Mouse (Mus musculus) liver, postnatal 0 days (tissue): ENCODE measurements at regions not wholly inside any gene's neighbourhood (a gene's known extent, or its start where the extent isn't known, plus 50 kb on each side); places are given as distances from the start of the nearest gene placed in this dataset.

Source experiments
- ATAC-seq: fragments of 200-750 bp; cut with Nextera tagmentation; 2 replicates; pipeline ENCODE4 v1.8.0; 2017; ENCODE audit warnings: mild to moderate bottlenecking, moderate library complexity
- DNase-seq: peaks from one replicate; pipeline ENCODE4 v3.0.0-alpha.2; 2016
- H3K27ac ChIP-seq: fragments of 300-500 bp; sonication (generic); 2 replicates; pipeline ENCODE4 v1.5.1; 2014; ENCODE audit warnings: antibody characterized with exemption, moderate library complexity, mild to moderate bottlenecking, low read depth
- H3K27me3 ChIP-seq: fragments of 300-500 bp; sonication (generic); 2 replicates; pipeline ENCODE4 v1.6.1; 2014; ENCODE audit warnings: low read length, control low read depth, mixed read lengths; ENCODE audit not compliant: insufficient read depth
- H3K36me3 ChIP-seq: fragments of 300-500 bp; sonication (generic); replicated peaks from 2 replicates; pipeline ENCODE4 v1.6.1; 2014; ENCODE audit warnings: mild to moderate bottlenecking, control low read depth, low read length, moderate library complexity, mixed read lengths; ENCODE audit not compliant: insufficient read depth
- H3K4me1 ChIP-seq: fragments of 300-500 bp; sonication (generic); 2 replicates; pipeline ENCODE4 v1.6.1; 2014; ENCODE audit warnings: antibody characterized with exemption, mild to moderate bottlenecking, control low read depth; ENCODE audit not compliant: insufficient read depth
- H3K4me2 ChIP-seq: fragments of 300-500 bp; sonication (generic); 2 replicates; pipeline ENCODE4 v1.6.1; 2014; ENCODE audit warnings: low read depth, mild to moderate bottlenecking, low read length, moderate library complexity, mixed read lengths
- H3K4me3 ChIP-seq: fragments of 300-500 bp; sonication (generic); 2 replicates; pipeline ENCODE4 v1.5.1; 2014; ENCODE audit warnings: low read depth, low read length
- H3K9ac ChIP-seq: fragments of 300-500 bp; sonication (generic); replicated peaks from 2 replicates; pipeline ENCODE4 v1.6.1; 2014; ENCODE audit warnings: mild to moderate bottlenecking, moderate library complexity
- H3K9me3 ChIP-seq: fragments of 300-500 bp; sonication (generic); 2 replicates; pipeline ENCODE4 v1.6.1; 2016; ENCODE audit warnings: mild to moderate bottlenecking, control low read depth, low read length, mixed read lengths
- CTCF ChIP-seq: sonication (generic); IDR thresholded peaks from 2 replicates; pipeline ENCODE4 v1.5.1; 2016; ENCODE audit warnings: antibody characterized with exemption, low read depth
- EP300 ChIP-seq: IDR thresholded peaks from 2 replicates; pipeline ENCODE4 v1.6.1; 2016; ENCODE audit warnings: antibody characterized with exemption, low read depth, mild to moderate bottlenecking
- WGBS: fragments of 180-500 bp; shearing (Covaris S2); extraction: QIAGEN DNeasy Blood & Tissue Kit; methylation state at CpG from one replicate; pipeline ENCODE4 v1.1.7; 2014; ENCODE audit not compliant: insufficient replicate concordance; 5-methylcytosine and 5-hydroxymethylcytosine counted together

GRCm38 (mm10) chr4:131324486-131324885 is 380.3 kb downstream of the Matn1 start:
- Histone ChIP-seq H3K36me3 (no peaks in the 10 kb centered on the region), H3K9ac (no peak overlapping the region), H3K4me1 (no peaks in the 10 kb centered on the region), H3K27ac (no peak overlapping the region), H3K4me2 (no peak overlapping the region), H3K27me3 (no peaks in the 10 kb centered on the region), H3K4me3 (no peak overlapping the region), H3K9me3 (no peaks in the 10 kb centered on the region)
- whole genome bisulfite sequencing = 63% methylated on average over 3 of the region's 3 CpGs
- TF ChIP-seq CTCF (no peak), EP300 (no peak)
- DNase-seq (no peak), ATAC-seq (no peak)

GRCm38 (mm10) chr4:131325200-131325599 is 381.0 kb downstream of the Matn1 start:
- TF ChIP-seq CTCF = no peak
- no peak for TF ChIP-seq EP300
- Histone ChIP-seq H3K4me1 (no peaks in the 10 kb centered on the region), H3K27me3 (no peaks in the 10 kb centered on the region), H3K9ac (no peak overlapping the region), H3K9me3 (no peaks in the 10 kb centered on the region), H3K27ac (no peak overlapping the region), H3K4me3 (no peak overlapping the region), H3K36me3 (no peaks in the 10 kb centered on the region), H3K4me2 (no peak overlapping the region)
- no peak for ATAC-seq
- WGBS = 62% methylated on average over 11 of the region's 11 CpGs
- DNase-seq = no peak

- no peaks in the 10 kb centered on the region for H3K27me3 ChIP-seq
- H3K27ac ChIP-seq = no peak overlapping the region
- no peaks in the 10 kb centered on the region for H3K36me3 ChIP-seq
- no peak overlapping the region for H3K4me3 ChIP-seq
- no peak overlapping the region for H3K9ac ChIP-seq
- H3K4me1 ChIP-seq = no peaks in the 10 kb centered on the region
- 75% methylated on average over 3 of the region's 3 CpGs for WGBS
- TF ChIP-seq CTCF = no peak
- no peak for TF ChIP-seq EP300
- DNase-seq = no peak
- ATAC-seq = no peak
- no peak overlapping the region for H3K4me2 ChIP-seq
- no peaks in the 10 kb centered on the region for H3K9me3 ChIP-seq
Measured at GRCm38 (mm10) chr4:131325609-131326008, 381.4 kb downstream of the Matn1 start.

- no peak overlapping the region for H3K27ac ChIP-seq
- H3K27me3 ChIP-seq = no peaks in the 10 kb centered on the region
- DNase-seq (no peak), ATAC-seq (no peak)
- TF ChIP-seq CTCF (no peak), EP300 (no peak)
- no peak overlapping the region for H3K4me3 ChIP-seq
- no peak overlapping the region for H3K9ac ChIP-seq
- H3K9me3 ChIP-seq = no peaks in the 10 kb centered on the region
- no peak overlapping the region for H3K4me2 ChIP-seq
- H3K4me1 ChIP-seq = no peaks in the 10 kb centered on the region
- WGBS = 48% methylated on average over 5 of the region's 5 CpGs
- H3K36me3 ChIP-seq = no peaks in the 10 kb centered on the region
Measured at GRCm38 (mm10) chr4:131329398-131329797, 385.2 kb downstream of the Matn1 start.

- no peak overlapping the region for H3K4me2 ChIP-seq
- DNase-seq (no peak), ATAC-seq (no peak)
- H3K9ac ChIP-seq = no peak overlapping the region
- H3K36me3 ChIP-seq = no peaks in the 10 kb centered on the region
- WGBS = 85% methylated on average over 4 of the region's 4 CpGs
- TF ChIP-seq EP300 (no peak), CTCF (no peak)
- H3K27me3 ChIP-seq = no peaks in the 10 kb centered on the region
- H3K27ac ChIP-seq = no peak overlapping the region
- no peak overlapping the region for H3K4me3 ChIP-seq
- no peaks in the 10 kb centered on the region for H3K4me1 ChIP-seq
- no peaks in the 10 kb centered on the region for H3K9me3 ChIP-seq
Measured at GRCm38 (mm10) chr4:131331646-131332045, 387.5 kb downstream of the Matn1 start.

GRCm38 (mm10) chr4:131336801-131337200 is 392.6 kb downstream of the Matn1 start:
- Histone ChIP-seq H3K4me1 (no peaks in the 10 kb centered on the region), H3K9ac (no peak overlapping the region), H3K36me3 (no peaks in the 10 kb centered on the region), H3K27me3 (no peaks in the 10 kb centered on the region), H3K27ac (no peak overlapping the region), H3K4me2 (no peak overlapping the region), H3K4me3 (no peak overlapping the region), H3K9me3 (no peaks in the 10 kb centered on the region)
- WGBS = 84% methylated on average over 3 of the region's 3 CpGs
- ATAC-seq (no peak), DNase-seq (no peak)
- TF ChIP-seq CTCF (no peak), EP300 (no peak)

GRCm38 (mm10) chr4:131340993-131341695 is 397.0 kb downstream of the Matn1 start:
- H3K4me2 ChIP-seq = no peak overlapping the region
- no peaks in the 10 kb centered on the region for H3K4me1 ChIP-seq
- no peak overlapping the region for H3K27ac ChIP-seq
- DNase-seq (no peak), ATAC-seq (no peak)
- no peaks in the 10 kb centered on the region for H3K9me3 ChIP-seq
- 51% methylated on average over 9 of the region's 9 CpGs for WGBS
- no peak for TF ChIP-seq CTCF
- no peak for TF ChIP-seq EP300
- H3K36me3 ChIP-seq = no peaks in the 10 kb centered on the region
- no peaks in the 10 kb centered on the region for H3K27me3 ChIP-seq
- H3K9ac ChIP-seq = no peak overlapping the region
- H3K4me3 ChIP-seq = no peak overlapping the region
